Mouse (Mus musculus) urinary bladder, adult 2 months (tissue): ENCODE data around the gene Lamc1. TPM values are rescaled to one million over a fixed set of nuclear protein-coding genes. Genes with fewer than 3 reads are reported as not detected.

ENCODE experiments used
- DNase-seq: peaks from one replicate; pipeline ENCODE4 v3.0.0; 2022; ENCODE audit warnings: low spot score
- polyA plus RNA-seq: library from polyadenylated mRNA; depleted of rRNA; stranded (reverse); fragments of >200 nt; gene quantifications from 2 replicates; pipeline ENCODE4 v1.2.3, GENCODE M21; 2012

The Lamc1 gene
- polyA plus RNA-seq, 1 experiment: 191 TPM

DNA sequence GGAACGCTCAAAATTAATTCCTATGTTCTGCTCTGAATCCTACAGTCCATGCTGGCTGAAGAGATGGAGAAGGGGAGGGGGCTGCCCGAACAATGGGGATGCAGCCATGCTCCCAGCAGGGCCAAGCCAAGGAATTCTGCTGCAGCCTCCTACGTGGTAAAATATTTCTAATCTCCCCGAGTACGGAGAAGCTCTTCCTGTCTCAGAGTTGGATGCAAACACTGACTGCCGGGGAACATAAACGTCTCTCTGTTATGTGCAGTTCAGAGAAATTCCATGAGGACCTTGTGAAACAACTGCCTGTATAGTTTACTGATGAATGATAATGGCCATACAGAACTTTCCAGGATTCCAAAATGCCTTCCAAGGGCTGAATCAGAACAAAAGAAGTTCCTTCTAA, 67.5 kb downstream of the Lamc1 start:
- no peak for DNase-seq

- DNase-seq: no peak
These were observed 72.8 kb downstream of the Lamc1 start for GRCm38 (mm10) chr1:153259752-153260300.

GRCm38 (mm10) chr1:153252540-153253210, 79.9 kb downstream of the Lamc1 start:
- no peak for DNase-seq

- no peak for DNase-seq
These were observed 80.9 kb downstream of the Lamc1 start for GRCm38 (mm10) chr1:153251590-153252206.

DNA sequence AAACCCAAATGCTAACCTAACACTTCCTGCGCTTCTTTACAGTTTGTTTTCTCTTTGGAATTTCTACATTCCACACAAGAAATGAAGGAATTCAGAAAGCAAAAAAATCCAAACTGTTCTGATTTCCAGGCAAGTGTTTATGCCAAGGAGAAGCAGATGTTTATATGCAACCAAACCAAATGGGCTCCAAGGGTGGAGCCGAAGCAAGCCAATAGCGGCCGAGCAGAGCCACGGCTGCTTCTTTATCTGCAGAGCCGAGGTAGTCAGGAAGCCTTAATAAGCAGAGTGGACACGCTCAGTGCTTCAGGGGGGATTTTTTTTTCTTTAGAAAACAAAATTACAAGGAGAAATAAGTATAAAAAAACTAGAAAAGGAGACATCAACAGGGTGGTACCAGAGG, 91.2 kb downstream of the Lamc1 start:
- DNase-seq: no peak

DNA sequence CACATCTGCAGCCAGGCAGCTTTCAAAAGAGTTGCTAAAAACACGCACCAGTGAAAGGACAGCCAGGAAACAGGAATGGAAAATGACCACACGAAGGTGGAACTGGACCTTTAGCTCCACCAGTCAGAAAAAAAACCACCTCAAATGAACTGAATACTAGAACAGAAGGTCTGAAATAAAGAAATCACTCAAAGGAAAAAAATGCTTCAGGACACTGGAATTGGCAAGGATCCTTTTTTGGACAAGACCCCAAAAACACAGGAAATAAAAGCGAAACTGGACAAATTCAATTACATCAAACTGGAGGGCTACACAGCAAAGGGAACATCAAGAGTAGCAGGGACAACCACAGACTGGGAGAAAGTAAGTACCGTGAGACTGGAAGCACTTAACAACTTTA, 97.0 kb downstream of the Lamc1 start:
- DNase-seq: no peak

DNA sequence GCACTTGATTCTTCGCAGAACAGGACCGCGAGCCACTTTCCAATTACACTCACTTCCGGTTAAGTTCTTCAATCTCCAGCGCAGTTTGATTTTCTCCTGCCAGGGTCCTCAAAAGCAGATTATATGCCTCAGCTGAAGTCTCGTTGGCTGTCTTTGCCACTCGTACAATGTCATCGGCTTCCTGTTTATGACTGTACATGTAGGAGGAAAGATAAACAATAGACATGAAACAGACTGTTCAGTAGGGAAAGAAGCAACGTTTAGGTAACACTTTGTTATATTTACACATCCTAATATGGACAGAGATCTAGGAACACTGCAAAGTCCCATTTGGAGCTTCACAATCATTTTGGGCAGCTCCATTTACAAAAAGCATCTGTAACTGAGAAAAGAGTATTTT, 100.9 kb downstream of the Lamc1 start:
- no peak for DNase-seq

DNA sequence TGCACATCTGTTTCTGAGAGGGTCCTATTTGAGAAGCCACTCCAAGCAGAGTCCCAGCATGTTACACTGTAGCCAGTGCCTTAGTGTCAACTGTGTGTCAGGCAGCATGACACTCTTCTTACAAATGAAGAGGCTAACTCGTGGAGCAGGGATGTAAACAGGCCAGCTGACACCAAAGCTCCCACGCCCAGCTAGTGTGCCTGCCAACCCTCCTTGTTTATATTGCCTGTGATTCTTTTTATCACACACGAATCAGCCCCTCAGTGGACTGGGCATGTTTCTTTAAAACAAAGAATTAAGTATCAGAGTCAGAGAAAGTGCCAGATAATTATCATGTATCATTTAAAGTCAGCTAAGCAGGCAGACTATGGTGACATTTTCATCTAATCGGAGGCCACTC, 104.7 kb downstream of the Lamc1 start:
- DNase-seq: no peak

- no peak for DNase-seq
These were observed 105.5 kb downstream of the Lamc1 start for GRCm38 (mm10) chr1:153227096-153227495.

GRCm38 (mm10) chr1:153225786-153226725, 106.5 kb downstream of the Lamc1 start:
- DNase-seq: no peak

- no peak for DNase-seq
These were observed 108.3 kb downstream of the Lamc1 start for GRCm38 (mm10) chr1:153224331-153224730.

DNA sequence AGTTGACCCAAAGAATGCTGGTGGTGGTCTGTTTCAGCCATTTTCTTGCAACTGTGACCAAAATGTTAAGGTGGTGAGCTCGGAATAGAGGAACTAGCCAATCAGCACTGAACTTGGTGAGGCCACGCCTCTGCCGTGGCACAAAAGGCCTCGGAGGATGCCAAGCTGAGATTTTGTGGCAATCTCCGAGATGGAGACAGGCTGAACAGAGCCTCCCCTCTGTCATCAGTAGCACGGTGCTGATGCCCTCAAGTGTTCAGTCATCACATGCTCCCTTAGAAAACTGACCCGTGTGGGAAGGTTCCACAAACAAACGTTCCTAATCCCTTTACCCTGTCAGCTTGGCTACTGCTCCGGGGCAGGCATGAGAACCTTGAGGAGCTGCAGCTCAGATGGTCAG, 113.2 kb downstream of the Lamc1 start:
- no peak for DNase-seq

- no peak for DNase-seq
These were observed 116.1 kb downstream of the Lamc1 start for GRCm38 (mm10) chr1:153216516-153216915.

GRCm38 (mm10) chr1:153215676-153216075, 116.9 kb downstream of the Lamc1 start:
- DNase-seq: no peak

GRCm38 (mm10) chr1:153210992-153211391, 121.6 kb downstream of the Lamc1 start:
- DNase-seq: no peak

GRCm38 (mm10) chr1:153210198-153210597, 122.4 kb downstream of the Lamc1 start:
- DNase-seq: no peak

DNA sequence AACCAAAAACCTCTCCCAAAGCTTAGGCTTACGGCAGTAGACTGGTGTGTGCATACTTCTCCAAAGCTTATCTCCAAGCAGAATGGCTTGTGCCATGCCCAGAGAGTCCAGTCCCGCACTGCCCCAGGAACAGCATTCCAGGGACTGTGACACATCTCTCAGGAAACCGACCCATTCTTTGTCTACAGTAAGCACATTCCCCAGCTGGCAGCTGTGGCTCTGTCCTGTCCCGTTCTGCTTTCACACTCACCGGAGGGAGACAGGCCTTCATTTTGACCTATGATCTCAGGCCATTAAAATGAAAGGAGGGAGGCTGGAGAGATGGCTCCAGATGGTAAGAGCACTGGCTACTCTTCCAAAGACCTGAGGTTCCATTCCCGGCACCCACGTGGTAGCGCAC, 130.4 kb downstream of the Lamc1 start:
- no peak for DNase-seq

DNA sequence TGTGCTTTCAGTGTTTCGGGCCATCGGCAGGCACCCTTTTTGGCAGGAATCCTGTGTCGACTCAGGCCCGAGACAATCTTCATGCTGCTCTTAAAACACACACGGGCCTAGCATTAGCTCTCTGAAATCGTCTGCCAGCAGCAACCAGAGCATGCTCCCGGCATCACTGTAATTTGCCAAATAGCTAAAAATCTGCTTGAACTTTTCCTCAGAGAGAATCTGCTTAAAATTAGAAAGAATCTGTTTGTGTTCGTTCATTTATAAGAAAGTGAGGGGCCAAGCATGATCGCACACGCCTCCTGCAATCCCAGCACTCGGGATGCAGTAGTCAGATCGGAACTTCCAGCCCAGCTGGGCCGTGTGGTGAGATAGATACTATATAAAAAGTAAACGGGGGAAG, 131.1 kb downstream of the Lamc1 start:
- DNase-seq: no peak

DNA sequence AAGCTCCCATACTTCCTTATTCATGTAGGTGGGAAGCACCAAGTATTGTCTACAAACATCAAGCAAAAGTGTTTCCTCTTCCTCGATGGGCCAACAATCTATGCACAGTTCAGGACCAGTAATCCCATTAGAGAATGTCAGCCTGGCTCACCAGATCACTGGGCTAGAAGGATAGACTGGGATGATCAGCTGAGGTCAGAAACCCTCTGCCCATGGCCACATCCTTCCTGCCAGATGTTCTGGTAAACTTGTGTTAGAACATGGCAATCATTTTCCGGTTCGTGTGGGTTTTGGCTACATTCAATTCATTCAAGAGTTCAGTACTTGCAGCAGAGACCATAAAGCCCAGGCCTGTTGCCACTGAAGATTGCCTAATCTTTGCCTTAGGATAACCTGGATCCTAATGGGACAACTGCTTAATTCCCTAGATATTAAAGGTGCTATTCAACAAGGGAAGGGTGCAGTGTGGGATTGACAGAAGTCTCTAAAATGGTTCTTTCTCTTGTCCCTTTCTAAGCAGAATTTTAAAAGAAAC, 135.2 kb downstream of the Lamc1 start:
- DNase-seq: no peak

DNA sequence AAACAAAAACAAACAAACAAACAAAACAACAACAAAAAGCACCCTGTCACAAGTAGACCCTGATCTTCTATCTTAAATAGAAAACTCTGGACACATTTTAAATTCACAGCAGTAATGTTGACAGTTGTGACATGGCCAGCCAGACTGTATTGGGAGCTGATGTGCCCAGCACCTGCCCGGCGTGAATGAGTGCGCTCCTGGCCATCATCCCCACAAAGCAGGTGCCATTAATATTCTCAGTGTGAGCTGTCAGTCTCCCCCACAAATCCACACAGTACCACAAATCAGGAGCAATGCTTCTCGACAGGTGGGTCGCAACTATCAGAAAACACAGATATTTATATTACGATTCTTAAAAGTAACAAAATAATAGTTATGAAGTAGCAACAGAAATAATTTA, 139.6 kb downstream of the Lamc1 start:
- DNase-seq: no peak

DNA sequence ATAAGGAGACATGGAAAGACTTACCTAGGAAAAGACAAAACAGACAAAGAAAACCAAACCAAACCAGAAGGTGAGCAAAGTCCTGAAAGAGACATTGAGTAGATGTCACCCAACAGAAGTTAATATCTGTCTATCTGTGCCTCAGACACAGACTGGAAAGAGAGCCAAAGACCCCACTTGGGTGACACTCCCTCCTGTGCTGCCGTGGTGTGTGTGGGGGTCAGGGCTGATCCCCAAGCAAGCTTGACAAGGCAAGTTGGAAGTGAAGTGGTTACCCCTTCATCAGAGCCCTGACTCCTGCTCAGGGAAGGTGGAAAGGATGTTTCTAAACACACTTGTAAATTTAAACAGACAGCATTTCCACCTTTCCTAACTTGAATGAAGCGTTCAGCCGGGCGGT, 140.2 kb downstream of the Lamc1 start:
- DNase-seq: no peak

DNA sequence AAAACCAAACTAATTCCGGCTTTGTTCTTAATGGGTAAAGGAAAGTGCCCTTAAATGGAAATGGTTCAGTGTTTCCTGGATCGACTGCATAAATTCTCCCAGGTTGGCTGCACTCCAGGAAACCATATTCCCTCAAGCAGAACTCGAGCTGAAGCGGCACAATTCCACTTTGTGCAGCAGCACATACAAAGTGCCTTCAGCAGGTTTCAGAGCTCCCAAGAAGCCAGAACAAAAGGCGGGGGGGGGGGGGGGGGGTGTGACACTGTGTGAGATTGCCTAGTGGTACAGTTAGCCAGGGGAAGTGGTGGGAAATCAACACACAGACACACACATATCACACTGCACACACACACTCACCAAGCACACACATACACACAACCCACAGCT, 140.7 kb downstream of the Lamc1 start:
- DNase-seq: no peak
